In the genomic region with DNA sequence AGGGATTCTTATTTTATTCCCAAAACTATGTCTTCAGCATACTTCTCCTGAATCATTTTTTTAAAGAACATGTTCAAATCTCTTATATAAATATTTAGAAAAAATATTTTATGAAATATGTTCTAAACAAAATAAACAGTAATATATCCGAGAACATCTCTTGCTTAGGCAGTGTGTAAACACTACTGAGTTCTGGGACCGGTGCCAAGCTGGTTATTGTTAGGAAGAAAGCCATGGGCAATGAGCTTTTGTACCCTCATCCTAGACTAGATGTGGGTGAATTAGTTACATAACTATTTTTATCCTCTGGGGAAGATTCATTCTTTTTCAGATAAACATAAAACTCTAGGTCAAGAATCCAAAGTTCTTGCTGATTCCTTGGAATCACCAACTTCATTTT, we compare ENCODE assay signal across 14 mouse cellular contexts.
A peak's percentile ranks its signal among the peaks of the same experiment; 100 is the strongest.
DNase-seq lines count a peak whose midpoint lies in the region; ATAC-seq and TF ChIP-seq lines count a peak whose summit lies in the region.
"Had no signal": no experiment of that assay in that cellular context is flagged by ENCODE, and none has a peak within 500 bp of the region (broad histone marks: within the 10 kb centered on the region; RNA-seq: fewer than 3 reads in every experiment).

No protein-coding gene starts in this region.

- H3K27me3 ChIP-seq in embryonic facial prominence, embryonic 14.5 days (replicated peaks; ENCODE audit: control insufficient read depth, insufficient read depth, low read length): no peaks in the 10 kb centered on the region
- H3K27me3 ChIP-seq in embryonic facial prominence, embryonic 10.5 days (replicated peaks; ENCODE audit: low read depth, poor library complexity, severe bottlenecking): no peaks in the 10 kb centered on the region
- H3K27me3 ChIP-seq in lung, embryonic 16.5 days (ENCODE audit: control insufficient read depth, insufficient read depth, low read depth, low read length): no peaks in the 10 kb centered on the region

- no peak for TF ChIP-seq CTCF in layer of hippocampus, adult 2 months (conservative IDR thresholded peaks at IDR 0.05)

- ATAC-seq in embryonic facial prominence, embryonic 14.5 days (ENCODE audit: low read depth): no peak
- ATAC-seq in lung, embryonic 16.5 days (ENCODE audit: low read depth): peak; percentile 67
- no peak for ATAC-seq in erythroid progenitor cell, adult 5-6 weeks (replicated peaks; ENCODE audit: low FRiP score, poor library complexity, severe bottlenecking)
- ATAC-seq: intestine, postnatal 0 days had no signal

- DNase-seq in embryonic facial prominence, embryonic 14.5 days (ENCODE audit: low spot score): peak; percentile 41
- DNase-seq in embryonic facial prominence, embryonic 10.5 days (ENCODE audit: low spot score): no peak
- no peak for DNase-seq in lung, adult 18-20 months
- peak; percentile 19 to 29 for DNase-seq in layer of hippocampus, adult 2 months (ENCODE audit: low spot score in 2 of 2)
- peak; percentile 10 for DNase-seq in right cerebral cortex, postnatal 14 days
- DNase-seq: adrenal gland, postnatal 25 days; B cell, adult 2 months; embryo, embryonic 11 days; liver; thymus, postnatal 4 days had no signal

- H3K27ac ChIP-seq in embryonic facial prominence, embryonic 14.5 days (replicated peaks; ENCODE audit: low read depth, low read length): no peak overlapping the region
- no peak overlapping the region for H3K27ac ChIP-seq in embryonic facial prominence, embryonic 10.5 days (replicated peaks)
- no peak overlapping the region for H3K27ac ChIP-seq in lung, embryonic 16.5 days (ENCODE audit: low read length)
- H3K27ac ChIP-seq in layer of hippocampus, adult 2 months: no peak overlapping the region

- H3K4me2 ChIP-seq in embryonic facial prominence, embryonic 14.5 days (ENCODE audit: low read depth, low read length): no peak overlapping the region
- H3K4me2 ChIP-seq in lung, embryonic 16.5 days (ENCODE audit: low read depth, low read length): no peak overlapping the region

- 70% methylated on average over 2 of the region's 2 CpGs for WGBS in embryonic facial prominence, embryonic 14.5 days
- WGBS in embryonic facial prominence, embryonic 10.5 days: 88% methylated on average over 2 of the region's 2 CpGs
- 45% methylated on average over 2 of the region's 2 CpGs for WGBS in lung, embryonic 16.5 days

- H3K4me1 ChIP-seq in embryonic facial prominence, embryonic 14.5 days (ENCODE audit: control insufficient read depth, insufficient read depth, low read length): no peaks in the 10 kb centered on the region
- H3K4me1 ChIP-seq in embryonic facial prominence, embryonic 10.5 days: no peaks in the 10 kb centered on the region
- no peaks in the 10 kb centered on the region for H3K4me1 ChIP-seq in lung, embryonic 16.5 days (replicated peaks; ENCODE audit: control insufficient read depth, insufficient read depth, low read length)

- H3K4me3 ChIP-seq in embryonic facial prominence, embryonic 14.5 days (ENCODE audit: low read depth, low read length): no peak overlapping the region
- H3K4me3 ChIP-seq in embryonic facial prominence, embryonic 10.5 days: no peak overlapping the region
- H3K4me3 ChIP-seq in lung, embryonic 16.5 days (ENCODE audit: low read length): no peak overlapping the region
- H3K4me3 ChIP-seq in layer of hippocampus, adult 2 months: no peak overlapping the region
- H3K4me3 ChIP-seq: erythroblast, embryonic 14.5 days had no signal

- no peaks in the 10 kb centered on the region for H3K36me3 ChIP-seq in embryonic facial prominence, embryonic 14.5 days (ENCODE audit: control insufficient read depth, insufficient read depth, low read length)
- H3K36me3 ChIP-seq in embryonic facial prominence, embryonic 10.5 days (replicated peaks): no peaks in the 10 kb centered on the region
- H3K36me3 ChIP-seq in lung, embryonic 16.5 days (ENCODE audit: control insufficient read depth, insufficient read depth, low read length): no peaks in the 10 kb centered on the region

- no peak overlapping the region for H3K9ac ChIP-seq in embryonic facial prominence, embryonic 14.5 days (ENCODE audit: low read depth, low read length)
- no peak overlapping the region for H3K9ac ChIP-seq in lung, embryonic 16.5 days (ENCODE audit: low read length)

- H3K9me3 ChIP-seq in embryonic facial prominence, embryonic 14.5 days (ENCODE audit: control insufficient read depth, low read length): no peaks in the 10 kb centered on the region
- H3K9me3 ChIP-seq in embryonic facial prominence, embryonic 10.5 days: 0 out of 2 replicates have a peak, but pooled peaks cover 3% of the 10 kb centered on the region
- H3K9me3 ChIP-seq in lung, embryonic 16.5 days (ENCODE audit: control insufficient read depth, low read length): no peaks in the 10 kb centered on the region

Comparison
In these comparisons a context has a peak if more than half of its experiments do, and no peak if none do; other contexts are left out.
1. DNase-seq: peak in embryonic facial prominence, embryonic 14.5 days (single experiment), layer of hippocampus, adult 2 months (2 of 2) and right cerebral cortex, postnatal 14 days (single experiment); none in embryonic facial prominence, embryonic 10.5 days (single experiment) and lung, adult 18-20 months (0 of 2).